Mouse (Mus musculus) olfactory bulb, adult 2 months (tissue): Measurements from ENCODE around the gene F830045P16Rik. TPM values are rescaled to one million over a fixed set of nuclear protein-coding genes. Genes with fewer than 3 reads are reported as not detected.
A peak's percentile ranks its signal among the peaks of the same experiment; 100 is the strongest.

ENCODE experiments used
- H3K27ac ChIP-seq: fragments of 200-500 bp; 2 replicates; pipeline ENCODE4 v1.5.1; 2012; ENCODE audit warnings: low read depth, low read length; ENCODE audit not compliant: insufficient read depth
- H3K4me1 ChIP-seq: fragments of 200-500 bp; 2 replicates; pipeline ENCODE4 v1.6.1; 2012; ENCODE audit warnings: low read length; ENCODE audit not compliant: control insufficient read depth, insufficient read depth
- H3K4me3 ChIP-seq: fragments of 200-500 bp; 2 replicates; pipeline ENCODE4 v1.5.1; 2012; ENCODE audit warnings: mild to moderate bottlenecking, low read depth, low read length, moderate library complexity; ENCODE audit not compliant: insufficient read depth
- CTCF ChIP-seq: fragments of 200-500 bp; IDR thresholded peaks from 2 replicates; pipeline ENCODE4 v1.5.1; 2012; ENCODE audit warnings: low read depth, mild to moderate bottlenecking, low read length, moderate library complexity; ENCODE audit not compliant: insufficient read depth
- POLR2A ChIP-seq: fragments of 200-500 bp; IDR thresholded peaks from 2 replicates; pipeline ENCODE4 v1.6.1; 2012; ENCODE audit warnings: mild to moderate bottlenecking, low read depth, low read length, moderate library complexity; ENCODE audit not compliant: insufficient read depth
- WGBS: fragments of 180-500 bp; shearing (Covaris S2); methylation state at CpG from one replicate; pipeline ENCODE4 v1.1.7; 2018; 5-methylcytosine and 5-hydroxymethylcytosine counted together
- polyA plus RNA-seq: library from polyadenylated mRNA; stranded (reverse); fragments of >200 nt; gene quantifications from 2 replicates; pipeline ENCODE4 v1.2.4, GENCODE M21; 2012; ENCODE audit warnings: low replicate concordance; ENCODE audit not compliant: missing spikeins, insufficient read depth, insufficient read length

The F830045P16Rik gene
- polyA plus RNA-seq, 1 experiment: not detected

- TF ChIP-seq CTCF (no peak), POLR2A (no peak)
- no peak overlapping the region for H3K27ac ChIP-seq
- 85% methylated on average over 5 of the region's 5 CpGs for WGBS
- peaks cover 18% of the 10 kb centered on the region for H3K4me1 ChIP-seq
- no peak overlapping the region for H3K4me3 ChIP-seq
Observed at GRCm38 (mm10) chr2:129534886-129535591, 1.4 kb downstream of the F830045P16Rik start.

GRCm38 (mm10) chr2:129531890-129532289 is 4.5 kb downstream of the F830045P16Rik start:
- no peak for TF ChIP-seq POLR2A
- WGBS: 84% methylated on average over 2 of the region's 2 CpGs
- H3K4me1 ChIP-seq: peaks cover 17% of the 10 kb centered on the region
- H3K27ac ChIP-seq: no peak overlapping the region
- H3K4me3 ChIP-seq: no peak overlapping the region

GRCm38 (mm10) chr2:129531102-129531501 is 5.3 kb downstream of the F830045P16Rik start:
- no peak overlapping the region for H3K4me3 ChIP-seq
- H3K4me1 ChIP-seq: peaks cover 13% of the 10 kb centered on the region
- no peak for TF ChIP-seq POLR2A
- no peak for TF ChIP-seq CTCF
- no peak overlapping the region for H3K27ac ChIP-seq

GRCm38 (mm10) chr2:129529297-129530209 is 6.8 kb downstream of the F830045P16Rik start:
- 62% methylated on average over 14 of the region's 14 CpGs for WGBS
- peak overlapping the region; percentile 45 for H3K27ac ChIP-seq

DNA sequence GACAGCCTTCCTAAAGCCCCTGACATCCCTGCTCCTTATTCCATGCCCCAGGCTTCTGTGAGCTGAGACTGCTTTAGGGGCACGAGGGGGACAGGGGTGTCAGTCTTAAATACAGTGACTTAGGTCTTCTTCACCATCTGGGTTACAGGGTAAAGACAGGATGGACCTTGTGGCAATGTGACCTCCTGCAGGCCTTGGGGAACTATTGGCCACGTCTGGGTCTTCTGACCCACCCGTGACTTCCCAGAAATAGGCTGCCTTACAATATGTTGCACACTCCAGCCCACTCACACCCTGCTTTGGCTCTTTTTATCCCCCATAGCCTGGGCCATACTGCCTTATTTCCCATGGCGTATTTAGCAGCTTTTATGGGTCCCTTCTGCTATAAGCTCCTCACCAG is 8.5 kb downstream of the F830045P16Rik start:
- TF ChIP-seq CTCF (no peak), POLR2A (no peak)
- H3K4me3 ChIP-seq: no peak overlapping the region
- WGBS: 97% methylated on average over 4 of the region's 4 CpGs

More at GRCm38 (mm10) chr2:129529297-129530209, 6.8 kb downstream of the F830045P16Rik start:
- TF ChIP-seq CTCF: no peak
- no peak for TF ChIP-seq POLR2A
- H3K4me1 ChIP-seq: peaks cover 9% of the 10 kb centered on the region
- no peak overlapping the region for H3K4me3 ChIP-seq

DNA sequence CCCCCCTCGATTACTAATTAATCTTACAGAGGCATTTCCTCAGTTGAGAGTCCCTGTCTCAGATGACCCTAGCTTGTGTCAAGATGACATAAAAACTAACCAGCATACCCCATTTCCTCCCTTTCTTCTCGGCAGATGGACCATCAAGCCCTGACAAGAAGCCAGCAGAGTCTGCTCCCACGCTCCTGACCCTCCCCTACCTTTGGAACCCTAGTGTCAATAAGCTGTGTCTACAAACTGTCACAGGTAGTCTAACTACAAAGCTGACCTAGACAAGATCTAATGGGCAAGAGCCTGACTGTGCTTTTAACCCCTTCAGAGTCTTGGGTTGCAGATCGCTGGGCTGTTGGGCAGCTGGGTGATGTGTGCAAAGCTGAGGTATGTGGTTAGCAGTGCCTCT is 10.1 kb downstream of the F830045P16Rik start:
- Histone ChIP-seq H3K4me3 (no peak overlapping the region), H3K27ac (no peak overlapping the region), H3K4me1 (peaks cover 9% of the 10 kb centered on the region)
- TF ChIP-seq CTCF (no peak), POLR2A (no peak)
- 81% methylated on average over 4 of the region's 4 CpGs for WGBS

More for the DNA sequence above, 8.5 kb downstream of the F830045P16Rik start:
- peaks cover 9% of the 10 kb centered on the region for H3K4me1 ChIP-seq
- H3K27ac ChIP-seq: no peak overlapping the region

DNA sequence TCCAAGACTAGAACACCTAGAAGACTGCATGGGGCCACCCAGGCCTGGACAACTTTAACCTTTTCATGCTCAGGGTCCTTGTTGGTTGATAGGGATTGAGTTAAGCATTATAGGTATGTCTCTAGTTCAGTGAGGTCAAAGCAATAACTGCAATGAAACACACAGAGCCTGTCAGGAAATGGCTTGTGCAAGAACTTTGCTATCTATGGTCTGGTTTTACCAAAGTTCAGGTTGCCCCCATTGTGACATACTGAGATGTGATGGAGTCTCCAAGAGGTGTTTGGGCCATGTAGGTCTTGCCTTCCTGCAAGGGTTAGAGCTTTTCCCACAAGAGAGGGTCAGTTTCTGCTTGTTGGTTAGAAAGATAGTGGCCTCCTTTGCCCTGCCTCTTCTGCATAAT is 10.8 kb downstream of the F830045P16Rik start:
- Histone ChIP-seq H3K27ac (no peak overlapping the region), H3K4me1 (peaks cover 9% of the 10 kb centered on the region)
- TF ChIP-seq POLR2A (no peak), CTCF (no peak)

GRCm38 (mm10) chr2:129518526-129518925 is 17.9 kb downstream of the F830045P16Rik start:
- TF ChIP-seq POLR2A: no peak
- no peak for TF ChIP-seq CTCF

More for the DNA sequence above, 10.8 kb downstream of the F830045P16Rik start:
- no peak overlapping the region for H3K4me3 ChIP-seq

More at GRCm38 (mm10) chr2:129518526-129518925, 17.9 kb downstream of the F830045P16Rik start:
- 85% methylated on average over 3 of the region's 3 CpGs for WGBS
- Histone ChIP-seq H3K27ac (no peak overlapping the region), H3K4me3 (no peak overlapping the region), H3K4me1 (peaks cover 8% of the 10 kb centered on the region; the same call in 1 of the 2 replicates)
